Mouse (Mus musculus): Measurements from ENCODE around the gene Gm14685. TPM values are rescaled to one million over a fixed set of nuclear protein-coding genes. Genes with fewer than 3 reads are reported as not detected.
"Not testable (repeated sequence)": the region's sequence is repeated elsewhere in the genome, so short reads cannot be mapped to it uniquely, and the experiment has no call there.

Gene Gm14685
- total RNA-seq (2021) = not detected

GRCm38 (mm10) chrX:73116747-73117146 lies at the start of gene Gm14685:
TSS of gene Gm14685 (plus strand) at chrX:73117047.
- DNase-seq (ENCODE audit: low spot score); intact Hi-C loops (cut with DNase I): not testable (repeated sequence)

- DNase-seq (ENCODE audit: low spot score); intact Hi-C loops (cut with DNase I): not testable (repeated sequence)
These were observed 34.4 kb upstream of the Gm14685 start, which contains the start of gene Xlr4a for GRCm38 (mm10) chrX:73082267-73083055. TSS of gene Xlr4a (minus strand) at chrX:73082478.

GRCm38 (mm10) chrX:73096941-73097508 lies 19.8 kb upstream of the Gm14685 start, which contains the start of gene Xlr3a:
TSS of gene Xlr3a (minus strand) at chrX:73097095.
- intact Hi-C loops (cut with DNase I); DNase-seq (ENCODE audit: low spot score): not testable (repeated sequence)

- intact Hi-C loops (cut with DNase I); DNase-seq (ENCODE audit: low spot score): not testable (repeated sequence)
These were observed 6.3 kb downstream of the Gm14685 start for GRCm38 (mm10) chrX:73122859-73123829.

GRCm38 (mm10) chrX:73143218-73143618 lies 26.4 kb downstream of the Gm14685 start:
- DNase-seq (ENCODE audit: low spot score); intact Hi-C loops (cut with DNase I): not testable (repeated sequence)

- intact Hi-C loops (cut with DNase I); DNase-seq (ENCODE audit: low spot score): not testable (repeated sequence)
These were observed 31.6 kb downstream of the Gm14685 start, which contains the start of gene Xlr5b for GRCm38 (mm10) chrX:73148496-73148895. TSS of gene Xlr5b (plus strand) at chrX:73148796.

- DNase-seq (ENCODE audit: low spot score); intact Hi-C loops (cut with DNase I): not testable (repeated sequence)
These were observed 32.5 kb downstream of the Gm14685 start, which contains the start of gene DXBay18 for GRCm38 (mm10) chrX:73149350-73149749. TSS of gene DXBay18 (minus strand) at chrX:73149450.

- intact Hi-C loops (cut with DNase I) = not testable (repeated sequence)
These were observed 60.0 kb downstream of the Gm14685 start, which contains the start of gene Spin2d for GRCm38 (mm10) chrX:73176889-73177288. TSS of gene Spin2d (minus strand) at chrX:73176989.

More at GRCm38 (mm10) chrX:73176889-73177288, 60.0 kb downstream of the Gm14685 start, which contains the start of gene Spin2d:
- not testable (repeated sequence) for DNase-seq (ENCODE audit: low spot score)

Other genes with a start within 250 kb of the Gm14685 start
- gene Cetn2, start 198.6 kb upstream of the Gm14685 start, total RNA-seq (2021) = 10 to 100 TPM; 25.7 to 29.3 TPM
- gene Nsdhl, start 198.5 kb upstream of the Gm14685 start, total RNA-seq (2021) = 1 to 10 TPM; 5.0 to 5.6 TPM
- 1 to 10 TPM; 1.2 to 1.9 TPM for gene Zfp185, start 129.7 kb upstream of the Gm14685 start, total RNA-seq (2021)
- not detected for gene Pnma5, start 79.9 kb upstream of the Gm14685 start, total RNA-seq (2021)
- not detected for gene Pnma3, start 52.3 kb upstream of the Gm14685 start, total RNA-seq (2021)
- 1 to 10 TPM in 1 of 2 experiments, under 1 TPM in 1; 0.94 to 1.5 TPM for gene Xlr4a, start 34.6 kb upstream of the Gm14685 start, total RNA-seq (2021)
- under 1 TPM; 0.44 to 0.67 TPM for gene Xlr3a, start 20.0 kb upstream of the Gm14685 start, total RNA-seq (2021)
- not detected for gene Xlr5b, start 31.7 kb downstream of the Gm14685 start, total RNA-seq (2021)
- not detected for gene DXBay18, start 32.4 kb downstream of the Gm14685 start, total RNA-seq (2021)
- gene Spin2d, start 59.9 kb downstream of the Gm14685 start, total RNA-seq (2021) = not detected
- gene Xlr3b, start 75.2 kb downstream of the Gm14685 start, total RNA-seq (2021) = 1 to 10 TPM in 1 of 2 experiments, under 1 TPM in 1; 0.60 to 1.3 TPM
- under 1 TPM; 0.60 to 0.67 TPM for gene Xlr4b, start 97.3 kb downstream of the Gm14685 start, total RNA-seq (2021)
- 1 to 10 TPM; 6.9 to 7.5 TPM for gene F8a, start 111.2 kb downstream of the Gm14685 start, total RNA-seq (2021)
- not detected for gene Xlr4c, start 126.1 kb downstream of the Gm14685 start, total RNA-seq (2021)
- not detected for gene Xlr3c, start 148.3 kb downstream of the Gm14685 start, total RNA-seq (2021)
- gene Xlr5a, start 175.9 kb downstream of the Gm14685 start, total RNA-seq (2021) = not detected
- gene Xlr5c, start 175.9 kb downstream of the Gm14685 start, total RNA-seq (2021) = not detected
- gene Gm45015, start 219.8 kb downstream of the Gm14685 start, total RNA-seq (2021) = not detected
- 1 to 10 TPM; 4.4 to 5.2 TPM for gene Zfp275, start 225.6 kb downstream of the Gm14685 start, total RNA-seq (2021)